Mouse (Mus musculus) MN1 (cell line): ENCODE measurements around the gene Abhd14a.
"Not testable (repeated sequence)": the region's sequence is repeated elsewhere in the genome, so short reads cannot be mapped to it uniquely, and the experiment has no call there.

Experiments
- DNase-seq: peaks from one replicate; pipeline ENCODE4 v3.0.0-alpha.2; 2016; ENCODE audit warnings: low spot score

Abhd14a gene

GRCm38 (mm10) chr9:106447348-106447747, at the start of gene Abhd14a, which contains the start of gene Abhd14b:
TSS of gene Abhd14a (minus strand) at chr9:106447678.
TSS of gene Abhd14b (plus strand) at chr9:106447459.
- peak; percentile 96 for DNase-seq

DNA sequence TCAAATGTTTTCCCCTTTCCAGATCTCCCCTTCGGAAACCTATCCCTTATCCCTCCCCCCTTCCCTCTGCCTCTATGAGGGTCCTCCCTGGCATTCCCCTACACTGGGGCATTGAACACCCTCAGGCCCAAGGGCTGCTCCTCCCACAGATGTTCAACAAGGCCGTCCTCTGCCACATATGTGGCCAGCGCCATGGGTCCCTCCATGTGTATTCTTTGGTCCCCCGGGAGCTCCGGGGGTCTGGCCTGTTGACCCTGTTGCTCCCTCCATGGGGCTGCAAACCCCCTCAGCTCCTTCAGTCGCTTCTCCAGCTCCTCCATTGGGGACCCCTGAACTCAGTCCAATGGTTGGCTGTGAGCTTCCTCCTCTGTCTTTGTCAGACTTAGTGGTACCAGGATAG, 40.1 kb upstream of the Abhd14a start:
- not testable (repeated sequence) for DNase-seq

GRCm38 (mm10) chr9:106485076-106485475, 37.6 kb upstream of the Abhd14a start:
- DNase-seq, result no peak

DNA sequence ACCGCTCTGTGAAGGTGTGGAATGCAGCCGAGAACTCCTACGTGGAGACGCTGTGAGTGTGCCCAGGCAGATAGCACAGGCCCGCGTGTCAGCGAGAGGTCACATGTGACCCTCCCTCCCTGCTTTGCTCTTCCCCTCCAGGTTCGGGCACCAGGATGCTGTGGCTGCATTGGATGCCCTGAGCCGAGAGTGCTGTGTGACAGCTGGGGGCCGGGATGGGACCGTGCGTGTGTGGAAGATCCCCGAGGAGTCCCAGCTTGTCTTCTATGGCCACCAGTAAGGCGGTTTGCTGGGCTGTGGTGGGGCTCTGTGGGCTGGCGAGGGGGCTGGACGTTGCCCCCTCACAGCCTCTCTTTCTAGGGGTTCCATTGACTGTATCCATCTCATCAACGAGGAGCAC, 36.1 kb upstream of the Abhd14a start:
- DNase-seq, result no peak

GRCm38 (mm10) chr9:106483136-106483535, 35.7 kb upstream of the Abhd14a start:
- DNase-seq, result no peak

DNA sequence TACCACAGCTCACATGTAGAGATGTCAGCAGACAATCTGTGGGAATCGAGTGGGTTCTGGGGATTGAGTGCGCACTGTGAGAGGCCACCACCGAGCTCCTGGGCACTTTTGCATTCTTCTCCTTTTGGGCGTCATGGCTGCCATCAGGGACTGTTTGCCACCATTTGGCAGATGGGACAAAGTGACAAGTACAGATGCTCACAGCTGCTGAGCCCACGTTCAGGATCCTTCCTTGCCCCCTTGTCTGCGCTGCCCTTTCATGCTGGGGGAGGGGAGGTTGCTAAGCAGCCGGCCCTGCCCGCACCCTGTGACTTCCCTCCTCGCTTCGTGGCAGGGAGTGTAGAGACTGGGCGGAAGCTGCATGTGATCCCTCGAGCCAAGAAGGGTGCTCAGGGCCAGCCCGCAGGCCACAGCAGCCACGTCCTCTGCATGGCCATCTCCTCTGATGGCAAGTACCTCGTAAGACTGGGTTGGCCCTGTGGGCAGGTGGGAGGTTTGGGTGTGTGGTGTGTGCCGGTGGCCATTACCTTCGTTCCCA, 35.2 kb upstream of the Abhd14a start:
- DNase-seq, result no peak

DNA sequence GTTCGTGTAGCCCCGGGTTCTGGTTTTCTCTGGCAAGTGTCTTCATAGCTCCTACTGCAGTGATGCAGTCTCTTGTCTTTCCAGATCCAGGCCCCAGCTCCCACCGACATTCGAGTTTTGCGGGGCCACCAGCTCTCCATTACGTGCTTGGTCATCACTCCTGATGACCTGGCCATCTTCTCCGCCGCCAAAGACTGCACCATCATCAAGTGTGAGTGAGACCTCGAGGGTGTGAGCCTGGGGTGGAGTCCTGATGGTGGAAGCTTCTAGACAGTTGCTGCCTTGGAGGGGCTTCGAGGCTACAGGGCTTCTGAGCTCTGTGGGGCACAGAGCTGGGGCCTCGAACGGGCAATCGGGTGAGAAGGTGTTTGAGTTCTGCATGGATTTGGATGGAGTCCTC, 34.2 kb upstream of the Abhd14a start:
- no peak for DNase-seq

- DNase-seq, result no peak
Observed at GRCm38 (mm10) chr9:106481075-106481474, 33.6 kb upstream of the Abhd14a start.

DNA sequence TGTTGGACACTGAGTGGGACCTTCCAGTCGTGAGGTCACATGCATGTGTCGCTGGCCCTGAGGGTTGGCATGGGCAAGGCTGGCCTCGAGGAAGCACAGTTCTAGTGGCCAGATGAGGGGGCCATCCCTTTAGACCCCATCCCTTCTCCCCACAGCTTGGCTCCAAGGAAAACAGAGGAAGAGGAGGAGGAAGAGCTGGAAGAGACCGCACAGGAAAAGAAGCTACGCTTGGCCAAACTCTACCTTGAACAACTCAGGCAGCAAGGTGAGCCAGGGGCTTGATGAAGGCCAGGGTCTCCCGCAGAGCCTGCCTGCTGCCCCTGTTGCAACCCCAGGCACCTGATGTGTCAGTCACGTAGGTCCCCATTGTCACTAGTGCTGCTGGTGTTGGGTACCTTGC, 33.1 kb upstream of the Abhd14a start:
- no peak for DNase-seq

- DNase-seq, result no peak
Observed at GRCm38 (mm10) chr9:106478101-106478500, 30.6 kb upstream of the Abhd14a start.

DNA sequence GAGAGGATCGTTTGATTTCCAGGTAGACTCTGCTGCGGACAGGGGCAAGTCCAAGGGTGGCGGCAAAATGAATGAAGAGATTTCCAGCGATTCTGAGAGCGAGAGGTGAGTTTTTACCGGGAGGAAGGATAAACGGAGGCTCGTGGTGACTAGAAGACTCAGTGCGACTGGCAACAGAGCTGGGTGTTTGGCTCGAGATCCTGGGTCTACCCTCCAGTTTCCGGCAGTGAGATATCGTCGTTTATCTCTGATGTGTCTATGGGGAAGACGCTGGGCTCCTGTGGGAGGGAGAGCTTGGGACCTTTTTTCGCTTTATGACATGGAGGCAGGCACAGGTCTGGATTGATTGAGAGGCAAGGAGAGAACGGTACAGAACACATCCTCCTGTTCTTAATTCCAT, 30.2 kb upstream of the Abhd14a start:
- no peak for DNase-seq

DNA sequence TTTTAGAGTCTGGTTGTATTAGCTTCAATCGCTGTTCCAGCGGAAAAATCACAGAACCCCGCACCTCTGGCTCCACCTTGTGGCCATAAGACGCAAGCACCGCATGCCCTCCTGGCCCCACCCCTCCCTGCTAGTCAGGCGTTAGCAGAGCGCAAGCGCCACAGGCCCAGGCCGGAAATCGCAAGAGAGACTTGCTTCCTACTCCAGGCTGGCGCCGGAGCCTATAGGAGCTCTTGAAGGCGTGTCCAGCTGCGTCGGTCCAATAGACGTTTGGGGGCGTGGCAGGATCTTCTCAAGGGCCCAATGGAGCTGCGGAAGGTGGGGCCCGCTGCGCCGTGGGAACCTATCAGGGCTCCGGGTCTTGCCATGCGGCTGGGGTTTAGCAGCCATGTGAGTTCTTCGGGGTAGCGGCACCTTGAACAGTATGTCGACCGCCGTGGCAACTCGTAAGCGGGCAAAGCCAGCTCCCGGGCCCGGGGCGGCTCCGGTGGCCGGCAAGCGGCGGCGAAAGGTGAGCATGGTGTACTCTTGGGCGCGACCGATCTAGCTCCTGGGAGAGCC, 29.5 kb upstream of the Abhd14a start, which contains the start of gene Parp3:
TSS of gene Parp3 (minus strand) at position 26 of the 561 bp plus-strand sequence.
- peak; percentile 99 for DNase-seq

DNA sequence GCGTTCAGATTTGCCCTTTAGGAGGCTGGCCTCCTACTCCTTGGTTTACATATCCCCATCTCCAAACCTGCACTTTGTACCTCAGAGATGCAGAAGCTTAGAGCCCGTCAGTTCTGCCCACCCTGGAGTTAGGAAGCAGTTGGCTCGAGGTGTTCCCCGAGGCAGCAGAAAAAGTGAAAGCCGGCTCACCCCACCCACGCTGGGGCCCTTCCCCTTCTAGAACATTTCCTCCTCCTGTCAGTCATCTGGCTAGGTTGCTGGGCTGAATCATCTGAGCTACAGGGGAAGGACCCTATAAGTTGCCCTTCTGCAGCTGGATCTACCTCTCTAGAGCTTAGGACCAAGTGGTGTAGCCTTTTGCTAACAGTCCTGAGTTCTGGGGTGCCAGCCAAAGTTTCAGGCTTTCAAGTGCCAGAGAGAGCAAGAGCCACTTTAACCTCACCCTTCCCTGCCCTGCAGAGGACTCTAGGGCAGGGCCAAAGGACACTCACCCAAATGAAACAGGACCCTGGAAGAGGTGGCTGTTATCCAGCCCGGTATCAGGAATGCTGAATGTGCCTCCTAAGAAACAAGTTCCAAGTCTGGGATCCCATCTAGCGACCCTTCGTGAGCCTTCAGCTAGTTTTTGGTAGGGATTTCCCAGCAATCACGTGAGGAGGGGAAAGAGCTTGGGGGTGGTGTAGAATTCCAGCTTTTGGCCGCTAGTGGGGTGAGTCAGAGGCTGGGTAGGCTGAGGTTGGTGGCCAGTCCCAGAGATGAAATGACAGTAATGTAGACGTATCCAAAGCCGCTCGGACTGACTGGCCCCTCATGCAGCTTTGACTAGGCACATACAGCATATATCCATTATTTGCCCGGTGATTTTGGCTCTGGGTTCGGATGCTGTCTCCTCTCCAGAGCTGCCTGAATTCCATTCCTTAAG, 28.8 kb upstream of the Abhd14a start:
- DNase-seq, result peak; percentile 73

DNA sequence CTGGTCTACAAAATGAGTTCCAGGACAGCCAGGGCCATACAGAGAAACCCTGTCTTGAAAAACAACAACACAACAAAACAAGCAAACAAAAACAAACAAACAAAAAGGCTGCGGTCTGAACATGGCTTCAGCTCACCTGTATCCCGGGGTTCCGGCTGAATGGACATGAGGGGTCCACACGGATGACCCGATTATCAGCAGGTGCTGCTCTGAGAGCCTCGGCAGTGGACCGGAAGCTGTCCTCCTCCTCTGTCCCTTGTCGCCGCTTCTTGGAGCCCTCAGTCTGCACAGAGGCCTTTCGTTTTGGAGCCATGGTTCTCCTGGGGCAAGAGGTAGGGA, 28.2 kb upstream of the Abhd14a start, which contains the start of gene Rrp9:
TSS of gene Rrp9 (plus strand) at position 301 of the 339 bp plus-strand sequence.
- DNase-seq, result no peak

- peak; percentile 75 for DNase-seq
Observed at GRCm38 (mm10) chr9:106475046-106475445, 27.6 kb upstream of the Abhd14a start.

GRCm38 (mm10) chr9:106474456-106474855, 27.0 kb upstream of the Abhd14a start:
- DNase-seq, result peak; percentile 76

DNA sequence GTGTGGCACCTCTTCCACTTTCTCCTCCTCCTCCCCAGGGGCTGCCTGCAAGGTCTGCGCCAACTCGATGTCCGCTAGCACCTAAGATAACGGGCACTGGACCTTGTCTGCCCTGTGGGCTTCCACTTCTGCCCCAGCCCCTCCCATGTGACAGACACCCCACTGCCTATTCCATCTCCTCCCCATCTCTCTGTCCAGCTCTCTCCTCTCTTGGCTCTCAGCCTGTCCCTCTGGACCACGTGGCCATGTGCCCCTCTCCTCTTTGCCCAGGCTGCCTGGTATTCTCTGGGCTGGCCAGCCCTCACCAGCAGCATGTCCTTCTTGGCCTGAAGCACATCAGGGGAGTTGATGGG, 26.3 kb upstream of the Abhd14a start:
- DNase-seq, result no peak

GRCm38 (mm10) chr9:106473081-106473752, 25.7 kb upstream of the Abhd14a start:
- no peak for DNase-seq

DNA sequence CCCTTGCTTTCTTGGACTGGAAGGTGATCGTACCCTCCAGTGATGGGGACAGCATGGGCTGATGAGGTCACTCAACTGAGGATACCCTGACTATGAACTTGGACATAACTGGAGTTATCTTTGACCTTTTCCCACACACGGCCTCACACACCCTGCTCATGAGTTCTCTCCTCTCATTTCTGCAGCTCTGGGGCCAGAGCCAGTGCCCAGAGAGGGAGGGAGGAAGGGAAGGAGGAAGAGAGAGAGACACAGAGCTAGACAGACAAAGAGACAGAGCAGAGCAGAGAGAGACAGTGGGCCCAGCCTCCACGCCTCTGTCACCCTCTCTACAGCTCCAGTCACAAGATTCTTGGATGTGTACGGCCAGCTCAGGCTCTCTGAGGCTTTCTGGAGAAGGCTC, 24.8 kb upstream of the Abhd14a start:
- no peak for DNase-seq

- no peak for DNase-seq
Observed at GRCm38 (mm10) chr9:106471892-106472291, 24.4 kb upstream of the Abhd14a start.

DNA sequence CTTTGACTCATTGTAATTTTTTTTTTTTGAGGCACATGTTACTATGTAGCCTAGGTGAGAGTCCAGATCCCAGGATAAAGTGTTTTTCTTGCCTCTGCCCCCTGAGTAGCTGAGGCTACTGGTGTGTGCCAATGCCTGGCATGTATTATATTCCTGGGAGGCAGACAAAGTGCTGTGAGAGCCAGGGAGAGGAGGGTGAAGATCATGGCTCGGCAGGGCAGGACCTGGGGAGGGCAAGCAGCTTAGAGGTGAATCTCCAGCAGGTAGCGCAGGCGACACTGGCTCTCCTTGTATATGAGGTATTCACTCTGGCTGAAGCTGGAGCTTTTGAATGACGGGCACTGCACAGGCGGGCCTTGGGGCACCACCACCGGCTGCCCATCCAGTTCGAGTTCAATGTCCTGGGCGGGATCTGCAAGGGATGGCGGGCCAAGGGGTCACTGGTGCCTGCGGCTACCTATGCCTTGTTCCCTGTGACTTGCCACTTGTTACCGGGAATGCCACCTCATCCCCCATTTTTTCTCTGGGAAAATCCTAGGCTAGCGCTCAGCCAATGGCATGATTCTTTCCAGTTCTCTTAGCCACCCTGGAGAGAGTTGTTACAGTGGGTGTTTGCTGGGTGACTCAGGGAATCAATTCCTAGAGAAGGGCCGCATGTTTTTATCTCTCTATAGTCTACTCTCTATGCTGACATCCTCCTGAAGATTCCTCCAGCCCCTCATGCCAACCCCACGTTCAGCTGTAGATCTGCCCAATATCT, 23.7 kb upstream of the Abhd14a start:
- DNase-seq, result no peak

GRCm38 (mm10) chr9:106469776-106470175, 22.3 kb upstream of the Abhd14a start:
- no peak for DNase-seq
